In the genomic region with DNA sequence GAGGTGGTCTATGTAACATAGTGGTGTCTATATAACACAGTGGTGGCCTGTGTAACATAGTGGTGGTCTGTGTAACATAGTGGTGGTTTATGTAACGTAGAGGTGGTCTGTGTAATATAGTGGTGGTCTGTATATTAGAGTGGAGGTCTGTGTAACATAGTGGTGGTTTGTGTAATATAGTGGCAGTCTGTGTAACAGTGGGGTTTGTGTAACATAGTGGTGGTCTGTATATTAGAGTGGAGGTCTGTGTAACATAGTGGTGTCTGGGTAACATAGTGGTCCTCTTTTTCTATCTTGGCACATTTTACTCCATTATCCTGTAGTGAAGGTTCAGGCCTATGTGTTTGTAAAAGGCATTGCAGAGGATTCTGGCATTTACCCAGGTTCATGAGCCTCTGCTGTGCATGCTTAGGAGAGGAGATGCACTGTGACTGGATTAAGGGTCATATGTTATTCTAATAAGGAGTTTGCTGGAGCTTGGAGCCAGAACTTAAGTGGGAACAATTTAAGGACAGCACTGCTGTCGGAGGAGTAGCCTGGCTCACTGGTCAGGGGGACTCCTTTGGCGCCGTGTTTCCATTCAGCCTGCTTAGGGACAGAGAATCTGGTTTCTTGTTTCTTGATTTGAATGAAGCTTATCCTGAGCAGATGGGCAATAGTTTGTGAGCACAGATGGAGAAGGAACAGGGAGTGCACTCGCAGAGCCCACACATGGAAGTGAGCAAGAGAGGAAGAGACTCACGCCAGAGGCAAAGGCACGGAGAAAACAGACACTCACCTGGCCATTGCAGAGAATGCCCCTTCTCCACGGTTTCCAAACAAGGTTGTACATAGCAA, we compare ENCODE assay signal across 11 mouse cellular contexts.
DNase-seq lines count a peak whose midpoint lies in the region; ATAC-seq lines count a peak whose summit lies in the region.
"Had no signal": no experiment of that assay in that cellular context is flagged by ENCODE, and none has a peak within 500 bp of the region (broad histone marks: within the 10 kb centered on the region; RNA-seq: fewer than 3 reads in every experiment).

No protein-coding gene starts in this region.

- H3K4me3 ChIP-seq in embryonic facial prominence, embryonic 12.5 days = no peak overlapping the region
- no peak overlapping the region for H3K4me3 ChIP-seq in embryonic facial prominence, embryonic 10.5 days
- no peak overlapping the region for H3K4me3 ChIP-seq in heart, embryonic 12.5 days
- H3K4me3 ChIP-seq: erythroblast, embryonic 14.5 days had no signal

- H3K27ac ChIP-seq in embryonic facial prominence, embryonic 12.5 days = no peak overlapping the region
- no peak overlapping the region for H3K27ac ChIP-seq in embryonic facial prominence, embryonic 10.5 days (replicated peaks)
- no peak overlapping the region for H3K27ac ChIP-seq in heart, embryonic 12.5 days (ENCODE audit: poor library complexity, severe bottlenecking)

- no peaks in the 10 kb centered on the region for H3K9me3 ChIP-seq in embryonic facial prominence, embryonic 12.5 days
- no peaks in the 10 kb centered on the region for H3K9me3 ChIP-seq in embryonic facial prominence, embryonic 10.5 days
- H3K9me3 ChIP-seq in heart, embryonic 12.5 days (replicated peaks) = no peaks in the 10 kb centered on the region

- H3K4me2 ChIP-seq in embryonic facial prominence, embryonic 12.5 days (replicated peaks) = no peak overlapping the region
- H3K4me2 ChIP-seq in heart, embryonic 12.5 days = no peak overlapping the region

- 79% methylated on average over 8 of the region's 8 CpGs for WGBS in embryonic facial prominence, embryonic 12.5 days
- WGBS in embryonic facial prominence, embryonic 10.5 days = 82% methylated on average over 8 of the region's 8 CpGs
- 77% methylated on average over 8 of the region's 8 CpGs for WGBS in heart, embryonic 12.5 days

- peak; percentile 56 for ATAC-seq in embryonic facial prominence, embryonic 12.5 days (ENCODE audit: insufficient number of reproducible peaks, insufficient read depth, low FRiP score, low TSS enrichment)
- no peak for ATAC-seq in heart, embryonic 12.5 days (ENCODE audit: insufficient number of reproducible peaks, low FRiP score)

- no peaks in the 10 kb centered on the region for H3K27me3 ChIP-seq in embryonic facial prominence, embryonic 12.5 days
- no peaks in the 10 kb centered on the region for H3K27me3 ChIP-seq in embryonic facial prominence, embryonic 10.5 days (replicated peaks; ENCODE audit: low read depth, poor library complexity, severe bottlenecking)
- H3K27me3 ChIP-seq in heart, embryonic 12.5 days (replicated peaks) = no peaks in the 10 kb centered on the region

- H3K4me1 ChIP-seq in embryonic facial prominence, embryonic 12.5 days = no peaks in the 10 kb centered on the region
- H3K4me1 ChIP-seq in embryonic facial prominence, embryonic 10.5 days = no peaks in the 10 kb centered on the region
- H3K4me1 ChIP-seq in heart, embryonic 12.5 days (replicated peaks) = no peaks in the 10 kb centered on the region

- no peaks in the 10 kb centered on the region for H3K36me3 ChIP-seq in embryonic facial prominence, embryonic 12.5 days
- H3K36me3 ChIP-seq in embryonic facial prominence, embryonic 10.5 days (replicated peaks) = no peaks in the 10 kb centered on the region
- no peaks in the 10 kb centered on the region for H3K36me3 ChIP-seq in heart, embryonic 12.5 days

- H3K9ac ChIP-seq in embryonic facial prominence, embryonic 12.5 days = no peak overlapping the region
- H3K9ac ChIP-seq in heart, embryonic 12.5 days = no peak overlapping the region

- DNase-seq in embryonic facial prominence, embryonic 10.5 days (ENCODE audit: low spot score) = no peak
- DNase-seq in brain, embryonic 18.5 days (ENCODE audit: low read depth, low spot score) = peak; percentile 26
- peak; percentile 16 to 25 for DNase-seq in frontal cortex, postnatal 14 days (ENCODE audit: low spot score in 2 of 2)
- peak; percentile 36 to 84 for DNase-seq in left cerebral cortex, adult 9 months (ENCODE audit: low spot score in 2 of 2)
- no peak for DNase-seq in kidney, postnatal 10 days
- no peak for DNase-seq in kidney, adult 9 months
- DNase-seq: kidney, postnatal 4 days; lung, postnatal 14 days had no signal

Comparison
In these comparisons a context has a peak if more than half of its experiments do, and no peak if none do; other contexts are left out.
1. DNase-seq: peak in brain, embryonic 18.5 days (single experiment), frontal cortex, postnatal 14 days (2 of 2) and left cerebral cortex, adult 9 months (2 of 2); none in embryonic facial prominence, embryonic 10.5 days (single experiment), kidney, postnatal 10 days (single experiment) and kidney, adult 9 months (single experiment).